Mouse (Mus musculus): Measurements from ENCODE around the gene Gm20388.

DNA sequence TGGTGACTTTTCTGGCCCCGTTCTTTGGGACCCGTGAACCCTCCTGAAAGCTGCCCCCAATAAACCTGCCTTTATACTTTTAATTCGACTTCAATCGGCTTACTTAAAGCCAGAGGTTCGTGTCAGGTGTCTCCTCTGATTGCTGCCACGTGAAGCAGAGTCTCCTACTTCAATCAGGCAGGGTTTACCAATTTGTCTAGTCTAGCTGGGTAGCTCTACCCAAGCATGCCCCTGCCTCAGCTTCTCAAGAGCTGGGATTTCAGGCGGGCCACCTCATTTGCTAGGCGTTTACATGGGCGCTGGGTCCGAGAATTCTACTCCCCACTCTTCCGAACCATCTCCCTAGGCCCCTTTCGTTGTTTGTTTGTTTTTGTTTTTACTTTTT is 1939.8 kb downstream of the Gm20388 start:
- TF ChIP-seq GATA1 (IDR thresholded peaks at IDR 0.05; ENCODE audit: low read length) (no peak), TAL1 (IDR thresholded peaks at IDR 0.05; ENCODE audit: low read length) (no peak)

Data from erythroblast, embryonic 14.5 days (primary cell).